Mouse (Mus musculus) central nervous system, embryonic 14 days (tissue): ENCODE measurements around the gene Mterf1b. TPM values are rescaled to one million over a fixed set of nuclear protein-coding genes. Genes with fewer than 3 reads are reported as not detected.

Source experiments
- polyA plus RNA-seq: library from polyadenylated mRNA; depleted of rRNA; stranded (reverse); fragments of >200 nt; gene quantifications from 2 replicates; pipeline ENCODE4 v1.2.3, GENCODE M21; 2012; rRNA removed

The Mterf1b gene
- 3.4 and 4.0 TPM in 2 replicates for polyA plus RNA-seq

GRCm38 (mm10) chr5:4191671-4192480, at the start of gene Mterf1b:
Gene Mterf1b, plus strand, starts transcription at chr5:4192367.

Other genes with a start within 250 kb of the Mterf1b start
- gene Cyp51, start 87.6 kb upstream of the Mterf1b start, polyA plus RNA-seq = 84.4 and 100 TPM in 2 replicates